8 mouse cellular contexts compared by ENCODE assay signal in genomic region chr9:65580401-65581256, GRCm38 (mm10). TPM values are rescaled to one million over a fixed set of nuclear protein-coding genes. Genes with fewer than 3 reads are reported as not detected.
DNase-seq lines count a peak whose midpoint lies in the region; ATAC-seq lines count a peak whose summit lies in the region.

No protein-coding gene starts in this region.

- peak; percentile 90 for DNase-seq in Muller cell, postnatal 12 days (ENCODE audit: inconsistent ontology term)
- peak; percentile 86 for DNase-seq in cerebellum, adult 9-10 months
- peak; percentile 82 for DNase-seq in layer of hippocampus, adult 9-10 months (ENCODE audit: low spot score)
- peak; percentile 91 for DNase-seq in lung, postnatal 14 days
- DNase-seq in ovary, postnatal 36 days (ENCODE audit: low spot score): peak; percentile 80
- peak; percentile 84 to 85 for DNase-seq in thymus, postnatal 36 days

- ATAC-seq in frontal cortex, adult (ENCODE audit: low TSS enrichment): peak; percentile 62
- ATAC-seq in hematopoietic stem cell, adult 5-6 weeks (replicated peaks in 1 of 2; ENCODE audit: insufficient read depth in 1 of 2, low FRiP score in 2 of 2, low TSS enrichment in 1 of 2, low read depth in 1 of 2, poor library complexity in 2 of 2, severe bottlenecking in 2 of 2): peak; percentile 54 to 66

RNA-seq across cellular contexts. Expression of gene Plekho2, which starts 0.8 kb away (rescaled TPM):
- total RNA-seq in hematopoietic stem cell, adult 5-6 weeks (2017): 41.1 and 42.4 TPM in 2 replicates

RNA-seq across cellular contexts. Expression of gene Pif1, which starts 6.3 kb away (rescaled TPM):
- 6.7 and 6.8 TPM in 2 replicates for total RNA-seq in hematopoietic stem cell, adult 5-6 weeks (2017)

RNA-seq across cellular contexts. Expression of gene Rbpms2, which starts 48.8 kb away (rescaled TPM):
- 1.7 and 1.8 TPM in 2 replicates for total RNA-seq in hematopoietic stem cell, adult 5-6 weeks (2017)

Comparison
In these comparisons a context has a peak if more than half of its experiments do, and no peak if none do; other contexts are left out.
1. Peak in every context shown above with its lines: DNase-seq and ATAC-seq.